Mouse (Mus musculus) cerebellum, adult 8-10 months (tissue): ENCODE data around the gene Adh4.
A peak's percentile ranks its signal among the peaks of the same experiment; 100 is the strongest.
"Not testable (repeated sequence)": the region's sequence is repeated elsewhere in the genome, so short reads cannot be mapped to it uniquely, and the experiment has no call there.

Experiments
- DNase-seq: peaks from one replicate; pipeline ENCODE4 v3.0.0; 2022

The Adh4 gene

DNA sequence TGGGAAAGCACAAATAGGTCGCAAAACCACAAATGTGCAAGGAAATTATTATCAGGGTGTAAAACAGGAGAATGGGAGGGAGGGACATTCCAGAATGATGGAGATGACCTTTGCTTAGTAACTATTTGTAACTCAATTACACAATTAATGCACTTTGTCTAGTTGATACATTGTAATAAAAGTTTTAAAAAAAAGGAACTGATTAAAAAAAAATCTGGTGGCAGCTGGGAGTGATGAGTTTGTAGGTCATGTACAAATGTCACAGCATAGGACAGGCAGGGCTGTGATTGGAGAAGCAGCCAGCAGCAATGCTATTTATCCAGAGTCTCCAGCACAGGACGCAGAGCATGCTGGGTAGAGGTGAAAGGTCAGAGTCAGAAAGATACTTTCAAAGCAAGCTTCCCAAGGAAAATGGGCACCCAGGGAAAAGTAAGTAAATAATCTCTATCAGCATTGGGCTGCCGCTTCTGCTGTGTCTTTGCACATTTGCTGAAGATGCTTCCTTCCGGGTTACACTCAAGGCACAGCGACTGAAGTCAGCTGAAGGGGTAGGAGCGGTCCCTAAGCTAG is at the start of gene Adh4:
Adh4 (plus strand) TSS at position 346 of the 570 bp plus-strand sequence.
- no peak for DNase-seq

DNA sequence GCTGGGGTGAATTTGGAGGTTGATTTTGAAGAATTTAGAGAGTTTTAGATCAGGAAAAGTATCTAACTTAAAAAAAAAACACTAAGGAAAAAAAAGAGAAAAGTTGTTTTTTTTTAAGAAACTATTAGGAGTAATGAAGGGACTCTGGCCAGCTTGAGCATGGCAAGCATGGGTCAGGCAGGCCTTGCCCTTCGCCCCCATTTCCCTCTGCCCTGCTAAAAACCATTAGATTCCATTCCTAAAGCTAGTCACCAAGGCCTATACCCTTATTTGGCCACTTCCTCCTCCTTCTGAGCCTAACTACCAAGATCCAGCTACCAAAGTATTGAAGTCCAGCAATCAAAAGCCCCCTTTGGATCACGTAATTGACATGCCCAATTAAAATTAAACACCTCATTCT is 49.1 kb upstream of the Adh4 start:
- DNase-seq: no peak

- no peak for DNase-seq
Observed at GRCm38 (mm10) chr3:138369546-138369945, 45.7 kb upstream of the Adh4 start.

DNA sequence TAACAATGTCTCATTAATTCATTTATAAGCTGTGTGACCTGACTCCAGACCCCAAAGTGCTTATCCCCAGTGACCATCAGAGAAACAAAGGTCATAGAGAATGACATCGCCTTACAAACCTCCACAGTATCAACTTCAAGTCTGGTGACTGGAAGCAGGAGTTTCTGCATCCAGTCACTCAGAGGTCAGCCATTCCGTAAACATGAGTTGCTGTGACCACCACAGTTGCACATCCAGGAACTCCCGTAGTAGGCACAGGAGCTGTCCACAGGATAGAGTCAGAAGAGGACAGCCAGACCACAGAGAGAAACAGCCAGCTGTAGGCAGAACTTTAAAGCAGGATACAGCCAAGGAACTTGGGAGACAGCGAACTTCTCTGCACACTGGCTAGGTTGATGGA is 45.0 kb upstream of the Adh4 start:
- not testable (repeated sequence) for DNase-seq

DNA sequence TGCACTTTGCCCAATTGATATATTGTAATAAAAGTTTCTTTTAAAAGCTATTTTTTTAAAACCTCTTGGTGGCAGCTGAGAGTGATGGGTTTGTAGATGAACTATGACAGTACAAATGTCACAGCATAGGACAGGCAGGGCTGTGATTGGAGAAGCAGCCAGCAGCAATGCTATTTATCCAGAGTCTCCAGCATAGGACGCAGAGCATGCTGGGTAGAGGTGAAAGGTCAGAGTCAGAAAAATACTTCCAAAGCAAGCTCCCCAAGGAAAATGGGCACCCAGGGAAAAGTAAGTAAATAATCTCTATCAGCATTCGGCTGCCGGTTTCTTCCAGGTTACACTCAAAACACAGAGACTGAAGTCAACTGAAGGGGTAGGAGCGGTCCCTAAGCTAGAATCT is 41.3 kb upstream of the Adh4 start:
- no peak for DNase-seq

GRCm38 (mm10) chr3:138375148-138375547 is 40.1 kb upstream of the Adh4 start:
- DNase-seq: no peak

- DNase-seq: no peak
Observed at GRCm38 (mm10) chr3:138381133-138381532, 34.1 kb upstream of the Adh4 start.

DNA sequence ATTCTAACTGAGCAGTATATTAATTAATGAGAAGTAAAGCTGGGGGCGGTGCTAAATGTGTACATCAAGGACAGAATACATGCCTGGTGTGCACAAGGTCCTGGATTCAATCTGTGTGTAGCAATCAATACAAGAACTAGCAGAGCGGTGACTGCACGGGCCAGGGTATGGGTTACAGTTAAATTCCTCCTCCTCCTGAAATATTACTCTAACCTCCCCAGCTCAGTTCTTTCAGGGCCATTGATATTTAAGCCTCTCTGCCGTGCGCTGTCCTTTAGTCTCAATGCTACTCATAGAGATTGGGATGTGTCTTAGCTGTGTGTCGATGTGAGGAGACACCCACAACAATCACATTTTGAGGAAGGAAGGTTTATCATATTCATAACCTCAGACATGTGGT is 28.1 kb upstream of the Adh4 start:
- no peak for DNase-seq

GRCm38 (mm10) chr3:138404872-138405271 is 10.4 kb upstream of the Adh4 start:
- DNase-seq: no peak

DNA sequence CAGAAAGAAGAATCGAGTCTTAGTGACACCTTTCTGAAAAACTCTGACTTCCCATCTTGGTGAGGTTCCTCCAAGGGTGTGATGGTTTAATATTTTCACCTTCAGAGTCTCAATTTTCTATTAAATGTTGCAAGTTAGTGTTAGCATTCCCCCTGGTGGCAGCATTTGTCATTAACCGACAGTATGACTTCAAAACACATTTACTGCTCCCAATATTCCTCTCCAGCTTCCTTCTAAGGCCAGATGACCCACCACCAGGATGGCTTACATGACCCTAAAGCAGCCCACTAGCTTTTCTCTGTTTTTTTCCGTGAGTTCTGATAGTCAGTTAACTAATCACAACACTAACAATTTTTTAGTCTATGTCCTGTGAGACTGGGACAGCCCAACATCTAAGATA is 9.9 kb upstream of the Adh4 start:
- peak; percentile 2 for DNase-seq

GRCm38 (mm10) chr3:138405840-138406239 is 9.4 kb upstream of the Adh4 start:
- no peak for DNase-seq

GRCm38 (mm10) chr3:138407920-138408319 is 7.3 kb upstream of the Adh4 start:
- DNase-seq: no peak

- DNase-seq: no peak
Observed at GRCm38 (mm10) chr3:138409585-138409984, 5.7 kb upstream of the Adh4 start.

DNA sequence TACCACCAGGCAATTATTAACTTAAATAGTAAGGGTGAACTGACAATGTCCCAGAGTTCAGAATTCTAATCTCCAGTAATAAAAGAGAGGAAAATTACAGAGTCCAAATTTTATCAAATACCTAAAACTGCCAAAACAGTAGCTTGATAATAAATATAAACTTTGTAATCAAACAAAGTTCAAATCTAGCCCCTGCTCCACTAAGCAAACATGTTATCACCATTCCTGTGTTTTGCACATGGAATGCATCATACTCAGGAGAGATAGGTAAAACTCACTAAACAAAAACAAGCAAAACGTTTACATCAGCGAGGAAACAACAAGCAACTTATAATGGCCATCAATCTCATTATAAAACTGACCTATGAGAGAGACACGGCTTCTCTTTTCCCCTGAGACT is 5.1 kb upstream of the Adh4 start:
- DNase-seq: no peak

DNA sequence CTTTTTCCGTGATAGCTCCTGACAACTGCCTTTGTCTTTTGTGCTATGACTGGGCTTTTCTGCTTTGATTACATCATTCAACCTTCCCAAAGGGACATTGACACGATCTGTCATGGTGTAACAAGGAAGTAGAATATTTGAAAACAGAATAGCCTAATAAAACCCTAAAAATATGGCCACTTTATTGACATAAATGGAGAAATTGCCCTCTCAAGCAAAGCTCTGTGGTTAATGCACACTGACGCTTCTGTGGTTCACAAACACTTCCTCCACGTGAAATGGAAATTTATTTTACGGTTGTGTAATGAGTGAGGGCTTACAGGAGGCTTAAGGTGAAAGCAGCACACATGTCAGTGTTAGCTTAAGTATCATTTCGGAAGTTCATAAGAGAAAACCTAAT is 4.1 kb downstream of the Adh4 start:
- no peak for DNase-seq

GRCm38 (mm10) chr3:138420385-138420784 is 5.1 kb downstream of the Adh4 start:
- no peak for DNase-seq

DNA sequence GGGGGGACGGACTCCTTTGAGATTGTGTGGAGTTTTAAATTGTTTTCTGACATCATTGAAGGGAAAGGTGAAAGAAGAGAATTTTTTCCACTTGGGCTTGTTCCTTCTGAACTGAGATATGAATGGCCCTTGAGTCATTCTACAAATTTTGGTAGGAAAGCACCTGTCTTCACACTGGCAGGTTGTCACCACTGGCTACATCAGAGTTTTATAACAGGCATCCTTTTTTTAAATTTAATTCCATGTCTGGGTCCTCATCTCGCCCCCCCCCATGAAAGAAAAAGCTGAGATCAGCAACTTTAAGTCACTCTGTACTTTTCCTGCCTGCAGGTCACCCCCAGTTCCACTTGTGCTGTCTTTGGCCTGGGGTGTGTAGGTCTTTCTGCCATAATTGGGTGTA is 8.4 kb downstream of the Adh4 start:
- no peak for DNase-seq

- no peak for DNase-seq
Observed at GRCm38 (mm10) chr3:138424247-138424646, 9.0 kb downstream of the Adh4 start.

DNA sequence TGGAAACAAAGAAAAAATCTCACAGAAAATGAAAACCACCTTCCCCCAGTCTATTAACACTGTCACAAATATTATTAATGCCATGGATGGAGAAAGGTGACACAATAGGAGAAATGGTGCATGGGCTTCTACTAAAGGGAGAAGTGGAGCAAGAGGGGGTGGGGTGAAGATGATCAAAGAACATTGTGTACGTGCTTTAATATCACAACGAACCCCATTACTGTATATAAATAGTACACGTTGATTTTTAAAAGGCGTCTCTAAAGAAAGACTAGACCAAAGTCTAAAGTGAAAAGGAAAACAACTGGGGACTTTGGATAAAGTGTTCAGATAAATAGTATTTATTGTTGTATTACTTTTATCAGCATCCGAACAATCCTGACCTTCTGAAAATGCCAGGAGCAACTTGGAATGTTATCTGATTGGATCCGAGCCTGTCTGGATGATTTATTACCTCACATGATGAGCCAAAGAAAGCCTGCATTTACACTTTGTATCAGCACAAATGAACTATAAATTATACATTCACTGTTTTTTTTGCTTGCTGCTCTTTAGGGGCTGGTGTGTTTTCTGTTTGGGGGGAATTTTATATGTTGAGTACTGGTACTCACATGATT is 15.2 kb downstream of the Adh4 start:
- DNase-seq: no peak

DNA sequence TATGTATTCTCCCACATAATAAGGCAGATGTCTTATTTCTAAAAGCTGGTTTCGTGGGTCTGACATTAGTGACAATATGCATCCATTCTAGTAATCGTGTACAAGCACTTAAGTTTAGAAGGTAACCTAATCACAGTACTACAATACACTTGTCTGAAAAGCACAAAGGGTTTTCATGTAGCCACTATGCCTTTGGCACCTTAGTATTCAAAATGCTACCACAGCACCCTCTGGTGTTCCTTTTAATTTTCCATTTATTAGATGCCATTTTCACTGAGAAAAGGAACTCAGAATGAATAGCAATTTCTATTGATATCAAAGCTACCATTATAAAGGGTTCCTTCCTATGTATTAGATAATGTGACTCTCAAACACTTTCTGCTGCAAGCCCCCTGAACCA is 16.6 kb downstream of the Adh4 start:
- no peak for DNase-seq

DNA sequence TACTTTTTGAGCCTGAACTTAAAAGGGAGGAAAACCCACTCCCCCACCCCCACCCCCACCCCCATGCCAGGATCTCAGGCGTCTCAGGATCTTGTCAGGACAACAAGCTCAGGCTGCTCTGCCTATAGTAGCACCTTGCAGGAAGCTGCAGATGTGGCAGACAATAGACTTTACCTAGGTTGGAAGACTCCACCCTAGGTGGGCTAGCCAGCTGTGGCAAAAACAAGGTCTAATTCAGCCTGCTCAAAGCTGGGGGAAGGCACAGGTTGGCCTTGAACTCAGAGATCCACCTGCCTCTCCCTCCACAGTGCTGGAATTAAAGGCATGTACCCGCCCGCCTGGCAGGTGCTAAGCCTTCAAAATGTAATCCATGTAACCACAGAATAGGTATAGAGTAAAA is 23.4 kb downstream of the Adh4 start:
- DNase-seq: no peak

DNA sequence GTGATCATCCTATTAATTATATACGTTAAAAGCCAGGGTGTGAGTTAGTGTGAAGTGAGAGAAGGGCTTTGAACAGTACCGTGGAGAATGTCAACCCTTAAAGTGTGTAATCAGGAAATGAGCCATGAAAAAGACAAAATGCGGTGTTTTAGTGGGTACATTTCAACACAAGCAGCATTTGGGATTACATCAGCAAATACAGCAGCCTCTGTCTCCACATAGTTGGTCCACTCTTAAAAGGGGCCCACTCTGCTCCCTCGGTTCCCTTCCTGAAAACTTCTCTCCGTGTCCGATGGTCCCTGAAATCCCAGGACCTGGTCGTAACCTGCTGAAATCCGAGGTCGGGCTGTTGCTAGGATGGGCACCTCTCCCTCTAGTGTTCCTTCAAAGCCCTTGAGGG is 26.9 kb downstream of the Adh4 start:
- DNase-seq: no peak

DNA sequence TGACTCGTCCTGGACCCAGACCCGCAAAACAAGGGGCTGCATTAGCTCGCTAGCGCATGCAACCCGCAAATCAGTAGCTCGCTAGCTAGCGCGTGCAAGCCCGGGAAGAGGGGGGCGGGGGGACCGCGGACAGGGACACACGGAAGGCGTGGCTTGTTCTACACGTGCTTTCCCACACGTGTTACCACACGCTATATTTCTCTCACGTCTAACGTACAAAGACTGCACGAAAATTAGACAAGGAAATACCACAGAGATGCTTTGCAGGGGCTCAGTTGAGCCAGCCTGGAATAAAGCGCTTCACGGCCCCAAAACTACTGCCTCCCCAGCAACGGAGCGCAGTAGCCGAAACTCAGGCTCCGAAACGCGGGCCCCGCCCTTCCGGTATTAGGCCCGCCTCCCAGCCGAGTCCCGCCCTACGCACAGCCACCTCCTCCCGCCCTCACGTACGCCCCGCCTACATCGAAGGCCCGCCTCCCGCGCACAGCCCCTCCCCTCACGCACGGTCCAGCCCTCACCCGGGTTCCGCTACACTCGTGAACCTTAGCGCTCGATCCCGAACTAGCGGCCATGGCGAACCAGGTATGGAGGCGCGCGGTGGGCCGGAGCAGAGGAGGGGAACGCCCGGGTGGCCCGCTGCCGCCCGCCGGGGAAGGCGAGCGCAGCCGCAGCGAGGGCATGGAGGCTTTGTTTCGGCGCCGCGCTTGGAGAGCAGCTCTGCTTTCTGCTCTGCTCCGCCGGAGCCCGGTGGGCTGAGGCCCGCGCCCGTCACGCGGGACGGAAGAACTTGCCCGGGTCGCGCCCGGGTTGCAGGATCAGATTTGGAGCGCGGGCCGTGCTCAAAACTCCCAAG is 27.6 kb downstream of the Adh4 start, which contains the start of gene Adh5:
Adh5 (plus strand) TSS at position 482 of the 853 bp plus-strand sequence.
- peak; percentile 90 for DNase-seq

DNA sequence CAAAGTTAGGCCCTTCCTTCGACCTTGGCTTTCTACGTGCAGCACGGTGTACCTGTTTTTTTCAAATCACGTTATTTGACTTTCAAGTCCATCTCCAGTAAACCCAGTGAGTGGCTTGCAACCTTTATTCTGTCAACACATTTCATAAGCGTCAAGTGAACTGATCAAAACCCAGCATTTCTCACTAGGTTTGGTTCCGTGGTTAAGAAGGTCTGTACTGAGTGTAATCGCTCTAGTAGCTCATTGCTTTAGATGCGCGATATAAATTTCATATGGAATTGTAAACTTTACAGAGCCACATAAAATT is 28.2 kb downstream of the Adh4 start:
- no peak for DNase-seq
